Mouse (Mus musculus) heart, postnatal 36 days (tissue): Measurements from ENCODE around the gene Clpx. TPM values are rescaled to one million over a fixed set of nuclear protein-coding genes. Genes with fewer than 3 reads are reported as not detected.

ENCODE experiments used
- total RNA-seq, 2 experiments: library from RNA; stranded (reverse); gene quantifications; 2 replicates each; pipeline ENCODE4 v1.2.3; 2021

Clpx gene
- total RNA-seq, 2 experiments from 2014 or later: 127 to 134 TPM

Other genes starting within 250 kb of the Clpx start
- gene Igdcc4, start 192.8 kb upstream of the Clpx start, total RNA-seq: 10 to 100 TPM in 1 of 2 experiments, 1 to 10 TPM in 1; 9.8 to 10.7 TPM
- gene Igdcc3, start 153.1 kb upstream of the Clpx start, total RNA-seq: under 1 TPM in 1 of 2 experiments, not detected in 1; 0.08 TPM
- gene Parp16, start 98.9 kb upstream of the Clpx start, total RNA-seq: 1 to 10 TPM; 3.8 to 4.1 TPM
- 1 to 10 TPM; 3.9 to 5.6 TPM for gene Cilp, start 29.1 kb upstream of the Clpx start, total RNA-seq
- gene Pdcd7, start 51.8 kb downstream of the Clpx start, total RNA-seq: 10 to 100 TPM; 13.4 to 14.7 TPM
- gene Ubap1l, start 66.8 kb downstream of the Clpx start, total RNA-seq: under 1 TPM in 1 of 2 experiments, not detected in 1; 0.25 TPM
- 1 to 10 TPM; 2.2 to 2.4 TPM for gene Kbtbd13, start 97.4 kb downstream of the Clpx start, total RNA-seq
- gene Rasl12, start 104.2 kb downstream of the Clpx start, total RNA-seq: 1 to 10 TPM; 8.4 to 9.2 TPM
- not detected for gene Slc51b, start 128.7 kb downstream of the Clpx start, total RNA-seq
- gene Mtfmt, start 141.5 kb downstream of the Clpx start, total RNA-seq: 1 to 10 TPM; 7.1 to 7.5 TPM
- gene Spg21, start 166.7 kb downstream of the Clpx start, total RNA-seq: 10 to 100 TPM; 11.3 to 16.0 TPM
- not detected for gene Ankdd1a, start 225.9 kb downstream of the Clpx start, total RNA-seq